Mouse (Mus musculus) spleen, adult 12 weeks (tissue): ENCODE results near the gene Gm21762.
"Not testable (repeated sequence)": the region's sequence is repeated elsewhere in the genome, so short reads cannot be mapped to it uniquely, and the experiment has no call there.

Experiments used
- DNase-seq: peaks from one replicate; pipeline ENCODE4 v3.0.0; 2022; ENCODE audit warnings: low spot score

Gene Gm21762

GRCm38 (mm10) chr13:120215847-120216246 is at the start of gene Gm21762:
Gene Gm21762 (minus strand): TSS chr13:120215947.
- not testable (repeated sequence) for DNase-seq

GRCm38 (mm10) chr13:120262870-120263269 is 47.1 kb upstream of the Gm21762 start, which contains the start of gene AF067061:
Gene AF067061 (plus strand): TSS chr13:120263114.
- DNase-seq: not testable (repeated sequence)

GRCm38 (mm10) chr13:120259718-120260117 is 44.0 kb upstream of the Gm21762 start:
- DNase-seq: not testable (repeated sequence)

- not testable (repeated sequence) for DNase-seq
Measured at GRCm38 (mm10) chr13:120258817-120259658, 43.3 kb upstream of the Gm21762 start.

- not testable (repeated sequence) for DNase-seq
Measured at GRCm38 (mm10) chr13:120251208-120251924, 35.6 kb upstream of the Gm21762 start.

- DNase-seq: not testable (repeated sequence)
Measured at GRCm38 (mm10) chr13:120238811-120239210, 23.1 kb upstream of the Gm21762 start, which contains the start of gene Gm21731. Gene Gm21731 (plus strand): TSS chr13:120239111.

- DNase-seq: not testable (repeated sequence)
Measured at GRCm38 (mm10) chr13:120232447-120233049, 16.8 kb upstream of the Gm21762 start.

GRCm38 (mm10) chr13:120231798-120232197 is 16.1 kb upstream of the Gm21762 start:
- not testable (repeated sequence) for DNase-seq

- not testable (repeated sequence) for DNase-seq
Measured at GRCm38 (mm10) chr13:120223012-120223659, 7.4 kb upstream of the Gm21762 start.

GRCm38 (mm10) chr13:120220922-120221321 is 5.2 kb upstream of the Gm21762 start:
- DNase-seq: not testable (repeated sequence)

GRCm38 (mm10) chr13:120196189-120196821 is 19.4 kb downstream of the Gm21762 start:
- not testable (repeated sequence) for DNase-seq

- not testable (repeated sequence) for DNase-seq
Measured at GRCm38 (mm10) chr13:120172133-120172532, 43.6 kb downstream of the Gm21762 start, which contains the start of gene Gm21818. Gene Gm21818 (plus strand): TSS chr13:120172433.

GRCm38 (mm10) chr13:120168301-120168700 is 47.4 kb downstream of the Gm21762 start:
- not testable (repeated sequence) for DNase-seq
